Mouse (Mus musculus): ENCODE results near the gene Scrg1.
"Not testable (repeated sequence)": the region's sequence is repeated elsewhere in the genome, so short reads cannot be mapped to it uniquely, and the experiment has no call there.

Gene Scrg1

GRCm38 (mm10) chr8:57457152-57457551 lies 1.4 kb downstream of the Scrg1 start:
- no peak for DNase-seq (ENCODE audit: low spot score)

GRCm38 (mm10) chr8:57457942-57458341 lies 2.2 kb downstream of the Scrg1 start:
- DNase-seq (ENCODE audit: low spot score) = no peak

GRCm38 (mm10) chr8:57462839-57463238 lies 7.1 kb downstream of the Scrg1 start:
- no peak for DNase-seq (ENCODE audit: low spot score)

GRCm38 (mm10) chr8:57463757-57464156 lies 8.0 kb downstream of the Scrg1 start:
- no peak for DNase-seq (ENCODE audit: low spot score)

- no peak for DNase-seq (ENCODE audit: low spot score)
Observed at GRCm38 (mm10) chr8:57468624-57469023, 12.9 kb downstream of the Scrg1 start.

GRCm38 (mm10) chr8:57470863-57471262 lies 15.1 kb downstream of the Scrg1 start:
- no peak for DNase-seq (ENCODE audit: low spot score)

GRCm38 (mm10) chr8:57473751-57474150 lies 18.0 kb downstream of the Scrg1 start:
- no peak for DNase-seq (ENCODE audit: low spot score)

- no peak for DNase-seq (ENCODE audit: low spot score)
Observed at GRCm38 (mm10) chr8:57478406-57478805, 22.7 kb downstream of the Scrg1 start.

GRCm38 (mm10) chr8:57479700-57480099 lies 24.0 kb downstream of the Scrg1 start:
- DNase-seq (ENCODE audit: low spot score) = no peak

- DNase-seq (ENCODE audit: low spot score) = no peak
Observed at GRCm38 (mm10) chr8:57480606-57481005, 24.9 kb downstream of the Scrg1 start.

GRCm38 (mm10) chr8:57486491-57487440 lies 31.0 kb downstream of the Scrg1 start:
- DNase-seq (ENCODE audit: low spot score) = peak; percentile 64

- DNase-seq (ENCODE audit: low spot score) = peak; percentile 97
Observed at GRCm38 (mm10) chr8:57487441-57488155, 31.9 kb downstream of the Scrg1 start, which contains the start of gene Sap30. TSS of gene Sap30 (minus strand) at chr8:57487860.

GRCm38 (mm10) chr8:57488312-57488765 lies 32.6 kb downstream of the Scrg1 start:
- peak; percentile 60 for DNase-seq (ENCODE audit: low spot score)

- no peak for DNase-seq (ENCODE audit: low spot score)
Observed at GRCm38 (mm10) chr8:57489366-57489765, 33.6 kb downstream of the Scrg1 start.

GRCm38 (mm10) chr8:57489896-57490295 lies 34.2 kb downstream of the Scrg1 start:
- DNase-seq (ENCODE audit: low spot score) = no peak

- DNase-seq (ENCODE audit: low spot score) = no peak
Observed at GRCm38 (mm10) chr8:57491873-57492272, 36.1 kb downstream of the Scrg1 start.

GRCm38 (mm10) chr8:57498494-57498846 lies 42.7 kb downstream of the Scrg1 start:
- no peak for DNase-seq (ENCODE audit: low spot score)

- DNase-seq (ENCODE audit: low spot score) = no peak
Observed at GRCm38 (mm10) chr8:57498847-57499511, 43.3 kb downstream of the Scrg1 start.

- DNase-seq (ENCODE audit: low spot score) = peak; percentile 82
Observed at GRCm38 (mm10) chr8:57503641-57504040, 47.9 kb downstream of the Scrg1 start.

- not testable (repeated sequence) for DNase-seq (ENCODE audit: low spot score)
Observed at GRCm38 (mm10) chr8:57505500-57505899, 49.8 kb downstream of the Scrg1 start.

GRCm38 (mm10) chr8:57507556-57508063 lies 51.9 kb downstream of the Scrg1 start:
- no peak for DNase-seq (ENCODE audit: low spot score)

- no peak for DNase-seq (ENCODE audit: low spot score)
Observed at GRCm38 (mm10) chr8:57508657-57509056, 52.9 kb downstream of the Scrg1 start.

Data from embryo, embryonic 10 days (tissue).